ENCODE assay signal across 26 mouse cellular contexts in genomic region chr7:28645947-28646475, GRCm38 (mm10). TPM values are rescaled to one million over a fixed set of nuclear protein-coding genes. Genes with fewer than 3 reads are reported as not detected.
DNase-seq lines count a peak whose midpoint lies in the region; ATAC-seq and TF ChIP-seq lines count a peak whose summit lies in the region.
"Had no signal": no experiment of that assay in that cellular context is flagged by ENCODE, and none has a peak within 500 bp of the region (broad histone marks: within the 10 kb centered on the region; RNA-seq: fewer than 3 reads in every experiment).

No protein-coding gene starts in this region.

- DNase-seq in liver, adult 2 months (ENCODE audit: extremely low read depth, low read depth, low spot score): peak; percentile 92
- DNase-seq in liver: no peak
- peak; percentile 53 for DNase-seq in 416B (ENCODE audit: low read depth)
- no peak for DNase-seq in embryo, embryonic 9.5 days (ENCODE audit: extremely low spot score)
- no peak for DNase-seq in heart, adult 8-10 months (ENCODE audit: low spot score)
- DNase-seq: adrenal gland, postnatal 10 days; B cell, adult 2 months; cerebellum, adult 11 months; cerebellum, adult 9-10 months; cerebellum, postnatal 36 days; gastrocnemius, postnatal 10 days; heart, adult 2 months; heart, postnatal 36 days had no signal

- H3K9me3 ChIP-seq in liver, embryonic 15.5 days (replicated peaks): no peaks in the 10 kb centered on the region
- H3K9me3 ChIP-seq: G1E had no signal

- H3K4me1 ChIP-seq in liver, adult 2 months (ENCODE audit: control insufficient read depth, insufficient read depth, low read length): peaks cover 6% of the 10 kb centered on the region; the same call in 1 of the 2 replicates
- H3K4me1 ChIP-seq in liver, embryonic 15.5 days (replicated peaks): no peaks in the 10 kb centered on the region
- H3K4me1 ChIP-seq: heart, embryonic 12.5 days; hindbrain, embryonic 12.5 days had no signal

- peak overlapping the region; percentile 62 for H3K27ac ChIP-seq in liver, adult 2 months (replicated peaks; ENCODE audit: insufficient read depth, low read depth, low read length)
- H3K27ac ChIP-seq in liver, embryonic 15.5 days (replicated peaks): peak overlapping the region; percentile 39; the same call in 1 of the 2 replicates
- H3K27ac ChIP-seq: heart, adult 2 months; hindbrain, embryonic 12.5 days had no signal

- H3K9ac ChIP-seq in liver, adult 2 months (ENCODE audit: low read depth, low read length): no peak overlapping the region
- no peak overlapping the region for H3K9ac ChIP-seq in liver, embryonic 15.5 days
- H3K9ac ChIP-seq: heart, embryonic 12.5 days; hindbrain, embryonic 12.5 days had no signal

- H3K36me3 ChIP-seq in liver, adult 2 months (ENCODE audit: control insufficient read depth, insufficient read depth, low read length): no peaks in the 10 kb centered on the region
- no peaks in the 10 kb centered on the region for H3K36me3 ChIP-seq in liver, embryonic 15.5 days (replicated peaks)
- H3K36me3 ChIP-seq: G1E; heart, embryonic 12.5 days; hindbrain, embryonic 12.5 days had no signal

- ATAC-seq in liver, embryonic 15.5 days (ENCODE audit: insufficient read depth): peak; percentile 77
- ATAC-seq: CD4-positive, CD25-positive, alpha-beta regulatory T cell, adult 4 months; forebrain, embryonic 16.5 days; hindbrain, embryonic 16.5 days; inflammation-experienced regulatory T-cells, adult 6 months had no signal

- no peak overlapping the region for H3K4me3 ChIP-seq in liver, adult 2 months (ENCODE audit: insufficient read depth, low read depth, low read length)
- no peak overlapping the region for H3K4me3 ChIP-seq in liver, embryonic 15.5 days (replicated peaks)
- H3K4me3 ChIP-seq: heart, adult 2 months; heart, embryonic 12.5 days; hindbrain, embryonic 12.5 days had no signal

- no peaks in the 10 kb centered on the region for H3K79me2 ChIP-seq in liver, adult 2 months (ENCODE audit: control insufficient read depth, insufficient read depth, low read length)

- H3K27me3 ChIP-seq in liver, adult 2 months (ENCODE audit: control insufficient read depth, insufficient read depth, low read length): no peaks in the 10 kb centered on the region
- H3K27me3 ChIP-seq in liver, embryonic 15.5 days: no peaks in the 10 kb centered on the region
- H3K27me3 ChIP-seq: heart, embryonic 12.5 days; hindbrain, embryonic 12.5 days had no signal

- WGBS in liver, adult 2 months: 44% methylated on average over 2 of the region's 2 CpGs
- 60% methylated on average over 2 of the region's 2 CpGs for WGBS in liver, embryonic 15.5 days (ENCODE audit: insufficient replicate concordance)

- TF ChIP-seq CTCF in liver, adult 2 months (IDR thresholded peaks at IDR 0.05; ENCODE audit: low read depth, low read length): no peak

- no peak overlapping the region for H3K4me2 ChIP-seq in liver, embryonic 15.5 days
- H3K4me2 ChIP-seq: heart, embryonic 12.5 days; hindbrain, embryonic 12.5 days had no signal

- TF ChIP-seq POLR2A in liver, adult 2 months (IDR thresholded peaks at IDR 0.05; ENCODE audit: extremely low read depth, insufficient read depth, low read length): no peak

RNA-seq across cellular contexts. Expression of gene Acp7, which starts 14.9 kb away (rescaled TPM):
- total RNA-seq in liver, adult 2 months (2014; rRNA removed): not detected in 2 replicates
- not detected in 2 replicates for polyA plus RNA-seq in liver, adult 2 months (2012; rRNA removed)
- polyA plus RNA-seq in liver, embryonic 15.5 days (2015; fragmentation: Nextera tagmentation; extraction: Ambion mirVana): not detected in 2 replicates
- total RNA-seq in heart, adult 8-10 months (2022): not detected
- total RNA-seq: adrenal gland, postnatal 10 days; adrenal gland, postnatal 4 days; gastrocnemius, postnatal 10 days; gastrocnemius, postnatal 4 days; heart, adult 2 months; heart, postnatal 36 days had no signal
- polyA plus RNA-seq: CD4-positive, CD25-positive, alpha-beta regulatory T cell, adult 4 months; embryonic facial prominence, embryonic 11.5 days; forebrain, embryonic 11.5 days; forebrain, embryonic 16.5 days; G1E; heart, embryonic 12.5 days; heart, embryonic 16.5 days; hindbrain, embryonic 12.5 days; inflammation-experienced regulatory T-cells, adult 6 months had no signal

RNA-seq across cellular contexts. Expression of gene Fbxo27, which starts 46.6 kb away (rescaled TPM):
- total RNA-seq in liver, adult 2 months (2014; rRNA removed): not detected in 2 replicates
- polyA plus RNA-seq in liver, adult 2 months (2012; rRNA removed): 0.16 and 0.19 TPM in 2 replicates
- 0.15 and 0.24 TPM in 2 replicates for polyA plus RNA-seq in liver, embryonic 15.5 days (2015; fragmentation: Nextera tagmentation; extraction: Ambion mirVana)
- total RNA-seq in heart, adult 8-10 months (2022): under 1 TPM in 3 of 4 experiments, not detected in 1; 0.11 to 0.72 (median 0.16) TPM
- total RNA-seq: G1E had no signal
- polyA plus RNA-seq: G1E had no signal

RNA-seq across cellular contexts. Expression of gene Pak4, which starts 48.0 kb away (rescaled TPM):
- total RNA-seq in liver, adult 2 months (2014; rRNA removed): 4.0 and 7.0 TPM in 2 replicates
- 14.9 TPM in 2 replicates for polyA plus RNA-seq in liver, adult 2 months (2012; rRNA removed)
- 17.9 and 19.2 TPM in 2 replicates for polyA plus RNA-seq in liver, embryonic 15.5 days (2015; fragmentation: Nextera tagmentation; extraction: Ambion mirVana)
- 10 to 100 TPM in 1 of 4 experiments, 1 to 10 TPM in 3; 8.1 to 11.8 (median 8.5) TPM for total RNA-seq in heart, adult 8-10 months (2022)

RNA-seq across cellular contexts. Expression of gene Samd4b, which starts 48.1 kb away (rescaled TPM):
- 4.1 and 6.9 TPM in 2 replicates for total RNA-seq in liver, adult 2 months (2014; rRNA removed)
- polyA plus RNA-seq in liver, adult 2 months (2012; rRNA removed): 25.7 and 27.0 TPM in 2 replicates
- 5.6 and 6.6 TPM in 2 replicates for polyA plus RNA-seq in liver, embryonic 15.5 days (2015; fragmentation: Nextera tagmentation; extraction: Ambion mirVana)
- 10 to 100 TPM; 19.4 to 23.4 (median 21.5) TPM for total RNA-seq in heart, adult 8-10 months (2022)

Comparison
In these comparisons a context has a peak if more than half of its experiments do, and no peak if none do; other contexts are left out.
1. DNase-seq: peak in liver, adult 2 months (single experiment) and 416B (single experiment); none in liver (single experiment), embryo, embryonic 9.5 days (single experiment) and heart, adult 8-10 months (single experiment).